Mouse (Mus musculus): ENCODE data around the gene Gm11639. TPM values are rescaled to one million over a fixed set of nuclear protein-coding genes. Genes with fewer than 3 reads are reported as not detected.
A peak's percentile ranks its signal among the peaks of the same experiment; 100 is the strongest.
"Not testable (repeated sequence)": the region's sequence is repeated elsewhere in the genome, so short reads cannot be mapped to it uniquely, and the experiment has no call there.

The Gm11639 gene
- polyA plus RNA-seq, 1 experiment from 2014 or later, result 0.05 TPM

- Histone ChIP-seq H3K9ac (no peak overlapping the region), H3K4me3 (replicated peaks) (no peak overlapping the region), H3K36me3 (replicated peaks) (no peaks in the 10 kb centered on the region), H3K4me1 (replicated peaks) (peaks cover 19% of the 10 kb centered on the region), H3K27me3 (no peaks in the 10 kb centered on the region), H3K9me3 (replicated peaks) (no peaks in the 10 kb centered on the region), H3K27ac (replicated peaks) (no peak overlapping the region), H3K4me2 (no peak overlapping the region)
- WGBS (ENCODE audit: insufficient replicate concordance), result 65% methylated on average over 5 of the region's 5 CpGs
- no peak for ATAC-seq (ENCODE audit: insufficient read depth)
Observed at GRCm38 (mm10) chr11:104977976-104978375, 292.5 kb downstream of the Gm11639 start.

GRCm38 (mm10) chr11:104981342-104982055 lies 296.0 kb downstream of the Gm11639 start:
- 31% methylated on average over 15 of the region's 15 CpGs for WGBS (ENCODE audit: insufficient replicate concordance)
- Histone ChIP-seq H3K4me1 (replicated peaks) (peaks cover 25% of the 10 kb centered on the region), H3K9ac (no peak overlapping the region), H3K9me3 (replicated peaks) (no peaks in the 10 kb centered on the region), H3K4me2 (peak overlapping the region; percentile 39), H3K27ac (replicated peaks) (peak overlapping the region; percentile 61), H3K4me3 (replicated peaks) (no peak overlapping the region), H3K36me3 (replicated peaks) (no peaks in the 10 kb centered on the region), H3K27me3 (no peaks in the 10 kb centered on the region)
- ATAC-seq (ENCODE audit: insufficient read depth), result peak; percentile 91

GRCm38 (mm10) chr11:105009232-105009631 lies 323.7 kb downstream of the Gm11639 start:
- H3K4me2 ChIP-seq, result no peak overlapping the region
- WGBS (ENCODE audit: insufficient replicate concordance), result 25% methylated on average over 2 of the region's 2 CpGs
- no peaks in the 10 kb centered on the region for H3K9me3 ChIP-seq (replicated peaks)
- no peak for ATAC-seq (ENCODE audit: insufficient read depth)
- H3K27ac ChIP-seq (replicated peaks), result no peak overlapping the region
- no peaks in the 10 kb centered on the region for H3K27me3 ChIP-seq
- no peak overlapping the region for H3K9ac ChIP-seq
- no peaks in the 10 kb centered on the region for H3K4me1 ChIP-seq (replicated peaks)
- H3K36me3 ChIP-seq (replicated peaks), result no peaks in the 10 kb centered on the region
- no peak overlapping the region for H3K4me3 ChIP-seq (replicated peaks)

- H3K4me1 ChIP-seq (replicated peaks), result 0 out of 2 replicates have a peak, but pooled peaks cover 4% of the 10 kb centered on the region
- 33% methylated on average over 7 of the region's 7 CpGs for WGBS (ENCODE audit: insufficient replicate concordance)
- no peaks in the 10 kb centered on the region for H3K27me3 ChIP-seq
- ATAC-seq (ENCODE audit: insufficient read depth), result peak; percentile 62
- no peak overlapping the region for H3K4me2 ChIP-seq
- H3K9ac ChIP-seq, result no peak overlapping the region
- H3K9me3 ChIP-seq (replicated peaks), result no peaks in the 10 kb centered on the region
- no peak overlapping the region for H3K27ac ChIP-seq (replicated peaks)
- H3K36me3 ChIP-seq (replicated peaks), result no peaks in the 10 kb centered on the region
- H3K4me3 ChIP-seq (replicated peaks), result no peak overlapping the region
Observed at GRCm38 (mm10) chr11:105021071-105021470, 335.6 kb downstream of the Gm11639 start.

- H3K4me2 ChIP-seq, result peak overlapping the region; percentile 61
- WGBS (ENCODE audit: insufficient replicate concordance), result 20% methylated on average over 6 of the region's 6 CpGs
- peak; percentile 99 for ATAC-seq (ENCODE audit: insufficient read depth)
- no peaks in the 10 kb centered on the region for H3K36me3 ChIP-seq (replicated peaks)
- peak overlapping the region; percentile 30; the same call in 1 of the 2 replicates for H3K4me3 ChIP-seq (replicated peaks)
- H3K27me3 ChIP-seq, result no peaks in the 10 kb centered on the region
- H3K4me1 ChIP-seq (replicated peaks), result peaks cover 42% of the 10 kb centered on the region
- no peaks in the 10 kb centered on the region for H3K9me3 ChIP-seq (replicated peaks)
- 0 out of 2 replicates have a peak overlapping the region, but pooled peaks have one; percentile 20 for H3K9ac ChIP-seq
- H3K27ac ChIP-seq (replicated peaks), result peak overlapping the region; percentile 68
Observed at GRCm38 (mm10) chr11:105028744-105029348, 343.3 kb downstream of the Gm11639 start.

- Histone ChIP-seq H3K27me3 (no peaks in the 10 kb centered on the region), H3K9me3 (replicated peaks) (no peaks in the 10 kb centered on the region), H3K4me1 (replicated peaks) (peaks cover 42% of the 10 kb centered on the region), H3K4me3 (replicated peaks) (peak overlapping the region; percentile 30; the same call in 1 of the 2 replicates), H3K4me2 (peak overlapping the region; percentile 61), H3K27ac (replicated peaks) (peak overlapping the region; percentile 68), H3K36me3 (replicated peaks) (no peaks in the 10 kb centered on the region), H3K9ac (no peak overlapping the region)
- WGBS (ENCODE audit: insufficient replicate concordance), result 63% methylated on average over 8 of the region's 8 CpGs
- ATAC-seq (ENCODE audit: insufficient read depth), result no peak
Observed at GRCm38 (mm10) chr11:105029525-105029924, 344.0 kb downstream of the Gm11639 start.

- WGBS (ENCODE audit: insufficient replicate concordance), result 74% methylated on average over 6 of the region's 6 CpGs
- Histone ChIP-seq H3K27ac (replicated peaks) (no peak overlapping the region), H3K4me3 (replicated peaks) (no peak overlapping the region), H3K4me1 (replicated peaks) (peaks cover 42% of the 10 kb centered on the region), H3K36me3 (replicated peaks) (no peaks in the 10 kb centered on the region), H3K9ac (no peak overlapping the region), H3K4me2 (no peak overlapping the region), H3K27me3 (no peaks in the 10 kb centered on the region), H3K9me3 (replicated peaks) (no peaks in the 10 kb centered on the region)
- ATAC-seq (ENCODE audit: insufficient read depth), result no peak
Observed at GRCm38 (mm10) chr11:105030229-105030628, 344.7 kb downstream of the Gm11639 start.

- Histone ChIP-seq H3K27me3 (no peaks in the 10 kb centered on the region), H3K4me2 (no peak overlapping the region), H3K9ac (no peak overlapping the region), H3K9me3 (replicated peaks) (no peaks in the 10 kb centered on the region), H3K27ac (replicated peaks) (no peak overlapping the region), H3K4me3 (replicated peaks) (no peak overlapping the region), H3K4me1 (replicated peaks) (peaks cover 39% of the 10 kb centered on the region), H3K36me3 (replicated peaks) (no peaks in the 10 kb centered on the region)
- WGBS (ENCODE audit: insufficient replicate concordance), result 47% methylated on average over 2 of the region's 2 CpGs
- no peak for ATAC-seq (ENCODE audit: insufficient read depth)
Observed at GRCm38 (mm10) chr11:105031103-105031502, 345.6 kb downstream of the Gm11639 start.

- no peak overlapping the region for H3K27ac ChIP-seq (replicated peaks)
- no peak for ATAC-seq (ENCODE audit: insufficient read depth)
- H3K27me3 ChIP-seq, result no peaks in the 10 kb centered on the region
- 68% methylated on average over 1 of the region's 1 CpGs for WGBS (ENCODE audit: insufficient replicate concordance)
- no peaks in the 10 kb centered on the region for H3K9me3 ChIP-seq (replicated peaks)
- peaks cover 14% of the 10 kb centered on the region for H3K4me1 ChIP-seq (replicated peaks)
- H3K36me3 ChIP-seq (replicated peaks), result no peaks in the 10 kb centered on the region
- no peak overlapping the region for H3K4me3 ChIP-seq (replicated peaks)
- H3K9ac ChIP-seq, result no peak overlapping the region
- no peak overlapping the region for H3K4me2 ChIP-seq
Observed at GRCm38 (mm10) chr11:105035081-105035480, 349.6 kb downstream of the Gm11639 start.

- H3K4me2 ChIP-seq, result no peak within 1 kb of the TSS
- WGBS (ENCODE audit: insufficient replicate concordance), result 63% methylated on average over 5 of the region's 5 CpGs
Observed at GRCm38 (mm10) chr11:105063292-105063691, 377.8 kb downstream of the Gm11639 start, which contains the start of gene Efcab3. Gene Efcab3 (plus strand): TSS chr11:105063592.

GRCm38 (mm10) chr11:105112448-105112847 lies 426.9 kb downstream of the Gm11639 start:
- not testable (repeated sequence) for H3K27me3 ChIP-seq; H3K36me3 ChIP-seq (replicated peaks); H3K9me3 ChIP-seq (replicated peaks); ATAC-seq (ENCODE audit: insufficient read depth); H3K9ac ChIP-seq; H3K4me3 ChIP-seq (replicated peaks); H3K27ac ChIP-seq (replicated peaks); H3K4me2 ChIP-seq; H3K4me1 ChIP-seq (replicated peaks)
- 62% methylated on average over 22 of the region's 22 CpGs for WGBS (ENCODE audit: insufficient replicate concordance)

More at GRCm38 (mm10) chr11:105063292-105063691, 377.8 kb downstream of the Gm11639 start, which contains the start of gene Efcab3:
- H3K4me1 ChIP-seq (replicated peaks), result no peaks in the 10 kb centered on the region
- H3K36me3 ChIP-seq (replicated peaks), result no peaks in the 10 kb centered on the region
- H3K27ac ChIP-seq (replicated peaks), result no peak within 1 kb of the TSS
- H3K9ac ChIP-seq, result no peak within 1 kb of the TSS
- H3K9me3 ChIP-seq (replicated peaks), result no peaks in the 10 kb centered on the region
- no peak within 1 kb of the TSS for H3K4me3 ChIP-seq (replicated peaks)
- no peaks in the 10 kb centered on the region for H3K27me3 ChIP-seq
- no peak for ATAC-seq (ENCODE audit: insufficient read depth)
